Comparison of ENCODE assay signal across 20 mouse cellular contexts in the genomic region with DNA sequence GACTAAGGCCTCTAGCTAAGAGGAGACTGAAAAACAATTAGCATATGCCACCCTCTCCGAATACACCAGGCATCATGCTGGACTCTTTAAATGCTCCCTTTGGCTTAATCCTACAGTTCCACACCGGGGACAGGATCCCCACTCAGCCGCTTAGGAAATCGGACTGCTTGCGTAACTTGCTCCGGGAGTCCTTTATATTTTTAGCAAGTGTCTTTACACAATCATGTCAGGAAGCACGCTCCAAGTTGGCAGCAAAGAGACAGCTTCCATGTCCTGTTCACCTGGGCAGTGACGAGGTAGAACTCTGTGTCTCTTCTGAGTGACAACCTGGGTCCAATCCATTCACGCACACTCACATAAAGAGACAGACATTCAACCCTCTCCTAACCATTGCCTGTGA.
A peak's percentile ranks its signal among the peaks of the same experiment; 100 is the strongest.
DNase-seq lines count a peak whose midpoint lies in the region; TF ChIP-seq lines count a peak whose summit lies in the region.
"Had no signal": no experiment of that assay in that cellular context is flagged by ENCODE, and none has a peak within 500 bp of the region (broad histone marks: within the 10 kb centered on the region; RNA-seq: fewer than 3 reads in every experiment).

No protein-coding gene starts in this region.

- no peak for TF ChIP-seq POLR2A in liver, adult 2 months (IDR thresholded peaks at IDR 0.05; ENCODE audit: extremely low read depth, insufficient read depth, low read length)

- H3K4me1 ChIP-seq in liver, adult 2 months (ENCODE audit: control insufficient read depth, insufficient read depth, low read length) = peaks cover 8% of the 10 kb centered on the region; the same call in 1 of the 2 replicates

- no peak overlapping the region for H3K4me3 ChIP-seq in liver, adult 2 months (ENCODE audit: insufficient read depth, low read depth, low read length)
- H3K4me3 ChIP-seq: forebrain, embryonic 10.5 days; heart, embryonic 12.5 days; layer of hippocampus, adult 2 months; midbrain, embryonic 12.5 days; neural tube, embryonic 13.5 days had no signal

- 18% methylated on average over 9 of the region's 9 CpGs for WGBS in liver, adult 2 months

- H3K36me3 ChIP-seq in liver, adult 2 months (ENCODE audit: control insufficient read depth, insufficient read depth, low read length) = no peaks in the 10 kb centered on the region
- H3K36me3 ChIP-seq: forebrain, embryonic 10.5 days; heart, embryonic 12.5 days; midbrain, embryonic 12.5 days; neural tube, embryonic 13.5 days had no signal

- DNase-seq in liver, adult 2 months (ENCODE audit: extremely low read depth, low read depth, low spot score) = peak; percentile 98
- DNase-seq in liver = no peak
- peak; percentile 50 for DNase-seq in adrenal gland, postnatal 10 days
- DNase-seq in gonadal fat pad, adult 2 months (ENCODE audit: low read depth) = peak; percentile 79
- DNase-seq in lung, postnatal 14 days = peak; percentile 40
- no peak for DNase-seq in spleen, postnatal 14 days (ENCODE audit: low spot score in 2 of 2)
- no peak for DNase-seq in layer of hippocampus, postnatal 36 days
- DNase-seq: B cell, adult 2 months; cerebellum, adult 8-10 months; gastrocnemius, postnatal 36 days; kidney, adult 18-20 months; kidney, postnatal 10 days; thymus, adult 18-20 months had no signal

- 0 out of 2 replicates have a peak overlapping the region, but pooled peaks have one; percentile 34 for H3K27ac ChIP-seq in liver, adult 2 months (replicated peaks; ENCODE audit: insufficient read depth, low read depth, low read length)
- H3K27ac ChIP-seq: forebrain, embryonic 10.5 days; hindbrain, postnatal 0 days; layer of hippocampus, adult 2 months; midbrain, embryonic 12.5 days; neural tube, embryonic 13.5 days had no signal

- H3K79me2 ChIP-seq in liver, adult 2 months (ENCODE audit: control insufficient read depth, insufficient read depth, low read length) = no peaks in the 10 kb centered on the region

- no peaks in the 10 kb centered on the region for H3K27me3 ChIP-seq in liver, adult 2 months (ENCODE audit: control insufficient read depth, insufficient read depth, low read length)
- H3K27me3 ChIP-seq: heart, embryonic 12.5 days; midbrain, embryonic 12.5 days; neural tube, embryonic 13.5 days; Patski had no signal

- no peak overlapping the region for H3K9ac ChIP-seq in liver, adult 2 months (ENCODE audit: low read depth, low read length)
- H3K9ac ChIP-seq: heart, embryonic 12.5 days; midbrain, embryonic 12.5 days; neural tube, embryonic 13.5 days had no signal

- no peak for TF ChIP-seq CTCF in liver, adult 2 months (IDR thresholded peaks at IDR 0.05; ENCODE audit: low read depth, low read length)

Comparison
In these comparisons a context has a peak if more than half of its experiments do, and no peak if none do; other contexts are left out.
1. DNase-seq: peak in liver, adult 2 months (single experiment), adrenal gland, postnatal 10 days (single experiment), gonadal fat pad, adult 2 months (single experiment) and lung, postnatal 14 days (single experiment); none in liver (single experiment), spleen, postnatal 14 days (0 of 2) and layer of hippocampus, postnatal 36 days (0 of 2).